Mouse (Mus musculus) E14TG2a.4 (cell line): ENCODE measurements around the gene Slc22a3.

Source experiments
- H3K27me3 ChIP-seq: 2 replicates; pipeline ENCODE4 v1.6.1; 2014; ENCODE audit warnings: low read length, control low read depth; ENCODE audit not compliant: insufficient read depth
- H3K36me3 ChIP-seq: 2 replicates; pipeline ENCODE4 v1.6.1; 2014; ENCODE audit warnings: low read length, control low read depth; ENCODE audit not compliant: insufficient read depth
- H3K4me1 ChIP-seq: replicated peaks from 2 replicates; pipeline ENCODE4 v1.6.1; 2014; ENCODE audit warnings: low read depth, low read length, control low read depth
- H3K4me3 ChIP-seq: replicated peaks from 2 replicates; pipeline ENCODE4 v1.5.1; 2014; ENCODE audit warnings: mild to moderate bottlenecking, low read length
- H3K9me3 ChIP-seq: 2 replicates; pipeline ENCODE4 v1.6.1; 2014; ENCODE audit warnings: low read length, control low read depth
- CTCF ChIP-seq: conservative IDR thresholded peaks from 2 replicates; pipeline ENCODE4 v1.5.1; 2014; ENCODE audit warnings: low read length
- NANOG ChIP-seq: IDR thresholded peaks from 2 replicates; pipeline ENCODE4 v1.6.1; 2014; ENCODE audit warnings: borderline replicate concordance, low read length, mixed read lengths
- POU5F1 ChIP-seq: IDR thresholded peaks from 2 replicates; pipeline ENCODE4 v1.6.1; 2014; ENCODE audit warnings: low read length, borderline replicate concordance

Gene Slc22a3

DNA sequence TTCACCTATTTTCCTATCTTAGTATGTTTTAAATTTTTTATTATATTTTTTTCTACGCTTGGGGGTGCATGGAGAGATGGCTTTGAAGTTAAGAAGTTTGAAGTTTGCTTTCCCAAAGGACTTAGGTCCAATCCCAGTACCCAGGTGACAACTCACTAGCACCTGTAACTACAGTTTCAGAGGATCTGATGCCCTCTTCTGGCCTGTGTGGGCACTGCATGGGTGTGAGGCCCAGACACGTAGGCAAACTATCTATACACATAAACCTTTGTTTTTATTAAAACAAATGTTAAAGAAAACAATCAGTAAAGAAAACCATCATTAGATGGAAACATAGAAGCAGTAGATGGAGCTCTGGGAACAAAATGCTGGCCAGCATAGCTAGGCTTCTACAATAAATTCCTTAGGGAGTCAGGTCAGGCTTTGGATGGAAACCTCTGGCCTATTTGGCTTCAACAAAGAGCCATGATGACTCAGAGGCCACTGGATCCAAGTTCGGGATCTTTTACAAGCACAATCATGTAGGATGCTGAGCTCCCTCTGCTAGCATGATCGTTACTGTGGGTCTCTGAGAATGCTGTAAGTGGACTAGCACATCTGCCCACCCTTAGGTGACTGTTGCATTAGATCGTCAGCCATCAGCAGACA, 52.2 kb downstream of the Slc22a3 start:
- no peaks in the 10 kb centered on the region for H3K27me3 ChIP-seq
- H3K4me1 ChIP-seq: no peaks in the 10 kb centered on the region
- H3K9me3 ChIP-seq: no peaks in the 10 kb centered on the region
- no peak overlapping the region for H3K4me3 ChIP-seq
- no peaks in the 10 kb centered on the region for H3K36me3 ChIP-seq
- TF ChIP-seq POU5F1 (no peak), CTCF (peak; percentile 78)

DNA sequence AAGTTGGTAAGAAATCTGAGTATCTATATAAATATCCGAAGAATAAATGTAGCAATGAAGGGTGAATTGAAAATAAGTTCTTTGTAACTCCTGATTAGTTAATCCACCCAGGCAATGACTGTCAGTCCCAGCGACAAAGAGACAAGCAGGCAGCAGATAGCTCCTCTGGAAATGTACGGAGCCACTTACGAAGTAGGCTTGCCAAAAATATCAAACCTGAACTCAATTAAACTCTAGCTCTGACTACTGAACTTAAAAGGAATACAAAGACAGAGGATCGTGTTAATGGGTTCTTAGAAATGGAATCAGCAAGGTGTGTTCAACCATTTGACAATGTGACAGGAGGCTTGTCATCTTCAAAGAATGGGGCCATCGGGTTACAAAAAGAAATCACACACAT, 53.8 kb downstream of the Slc22a3 start:
- H3K4me1 ChIP-seq: no peaks in the 10 kb centered on the region
- no peaks in the 10 kb centered on the region for H3K27me3 ChIP-seq
- H3K9me3 ChIP-seq: no peaks in the 10 kb centered on the region
- H3K4me3 ChIP-seq: no peak overlapping the region
- TF ChIP-seq CTCF (no peak), NANOG (no peak), POU5F1 (no peak)
- H3K36me3 ChIP-seq: no peaks in the 10 kb centered on the region

DNA sequence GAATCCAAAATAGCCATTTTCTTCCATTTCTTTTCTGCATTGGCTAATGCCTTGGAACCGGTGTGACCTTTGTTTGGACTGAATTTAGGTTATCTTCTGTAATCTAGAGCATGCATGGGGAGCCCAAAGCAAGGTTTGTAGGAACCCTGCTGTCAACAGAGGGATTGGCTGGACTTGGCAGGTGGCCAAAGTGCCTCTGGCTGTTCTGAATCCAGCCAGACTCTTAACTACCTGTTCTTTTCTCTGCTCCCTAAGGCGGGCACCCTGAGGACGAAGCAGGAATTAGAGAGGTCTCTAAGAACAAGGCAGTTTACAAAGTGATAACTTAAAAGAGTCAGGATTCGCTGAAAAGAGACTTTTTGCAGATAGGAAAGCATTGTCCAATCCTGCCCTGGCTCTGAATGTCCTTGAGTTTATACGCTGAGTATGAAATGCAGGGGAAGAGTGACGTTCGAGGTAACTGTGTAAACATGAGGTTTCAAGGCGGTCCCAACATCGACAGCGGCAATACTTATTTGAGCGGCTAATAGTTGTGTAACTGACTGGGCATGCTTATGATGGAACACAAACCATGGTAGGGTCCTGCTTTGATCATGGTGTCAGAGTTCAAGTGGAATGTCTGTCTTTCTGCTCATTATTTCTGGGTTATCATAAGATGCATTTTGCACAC, 54.5 kb downstream of the Slc22a3 start:
- Histone ChIP-seq H3K36me3 (no peaks in the 10 kb centered on the region), H3K4me3 (no peak overlapping the region), H3K9me3 (no peaks in the 10 kb centered on the region), H3K4me1 (no peaks in the 10 kb centered on the region), H3K27me3 (no peaks in the 10 kb centered on the region)
- TF ChIP-seq NANOG (no peak), POU5F1 (no peak), CTCF (no peak)

DNA sequence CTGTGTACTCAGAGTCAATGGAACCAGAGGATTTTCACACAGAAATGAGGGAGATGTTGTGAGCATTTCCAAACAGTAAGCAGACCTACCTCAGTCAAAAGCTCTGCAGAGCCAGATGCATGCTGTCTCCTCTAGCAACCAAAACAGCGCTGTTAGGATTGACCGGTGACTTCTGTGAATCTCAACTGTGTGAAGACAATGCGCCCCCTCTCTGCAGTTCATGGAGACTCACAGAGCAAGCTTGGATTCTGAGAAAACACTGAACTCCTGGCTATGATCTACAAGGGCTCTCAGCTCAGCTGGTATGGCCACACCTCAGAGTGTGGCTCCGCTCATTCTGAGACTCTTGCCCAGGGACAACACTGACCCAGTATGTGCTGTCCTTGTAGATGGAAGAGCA, 56.3 kb downstream of the Slc22a3 start:
- Histone ChIP-seq H3K4me3 (no peak overlapping the region), H3K27me3 (no peaks in the 10 kb centered on the region), H3K9me3 (no peaks in the 10 kb centered on the region), H3K4me1 (no peaks in the 10 kb centered on the region), H3K36me3 (no peaks in the 10 kb centered on the region)
- TF ChIP-seq CTCF (0 out of 2 replicates have a peak, but pooled peaks have one; percentile 8), NANOG (no peak)

GRCm38 (mm10) chr17:12444561-12444960, 62.9 kb downstream of the Slc22a3 start:
- Histone ChIP-seq H3K4me1 (no peaks in the 10 kb centered on the region), H3K9me3 (no peaks in the 10 kb centered on the region), H3K4me3 (no peak overlapping the region), H3K27me3 (peaks cover 4% of the 10 kb centered on the region), H3K36me3 (no peaks in the 10 kb centered on the region)
- TF ChIP-seq POU5F1 (no peak), NANOG (no peak), CTCF (no peak)

- no peaks in the 10 kb centered on the region for H3K9me3 ChIP-seq
- H3K4me3 ChIP-seq: no peak overlapping the region
- H3K36me3 ChIP-seq: no peaks in the 10 kb centered on the region
- H3K4me1 ChIP-seq: no peaks in the 10 kb centered on the region
- TF ChIP-seq POU5F1 (no peak), NANOG (no peak), CTCF (no peak)
- H3K27me3 ChIP-seq: peaks cover 4% of the 10 kb centered on the region
These were observed 69.7 kb downstream of the Slc22a3 start for GRCm38 (mm10) chr17:12437771-12438170.

GRCm38 (mm10) chr17:12431707-12432106, 75.8 kb downstream of the Slc22a3 start:
- H3K36me3 ChIP-seq: no peaks in the 10 kb centered on the region
- no peaks in the 10 kb centered on the region for H3K27me3 ChIP-seq
- H3K4me3 ChIP-seq: no peak overlapping the region
- TF ChIP-seq NANOG (no peak), POU5F1 (no peak)
- H3K9me3 ChIP-seq: no peaks in the 10 kb centered on the region
- no peaks in the 10 kb centered on the region for H3K4me1 ChIP-seq

- no peak for TF ChIP-seq CTCF
- TF ChIP-seq NANOG: no peak
- no peak for TF ChIP-seq POU5F1
- Histone ChIP-seq H3K27me3 (0 out of 2 replicates have a peak, but pooled peaks cover 4% of the 10 kb centered on the region), H3K4me1 (no peaks in the 10 kb centered on the region), H3K4me3 (no peak overlapping the region), H3K36me3 (no peaks in the 10 kb centered on the region), H3K9me3 (no peaks in the 10 kb centered on the region)
These were observed 79.1 kb downstream of the Slc22a3 start for GRCm38 (mm10) chr17:12428369-12428768.

DNA sequence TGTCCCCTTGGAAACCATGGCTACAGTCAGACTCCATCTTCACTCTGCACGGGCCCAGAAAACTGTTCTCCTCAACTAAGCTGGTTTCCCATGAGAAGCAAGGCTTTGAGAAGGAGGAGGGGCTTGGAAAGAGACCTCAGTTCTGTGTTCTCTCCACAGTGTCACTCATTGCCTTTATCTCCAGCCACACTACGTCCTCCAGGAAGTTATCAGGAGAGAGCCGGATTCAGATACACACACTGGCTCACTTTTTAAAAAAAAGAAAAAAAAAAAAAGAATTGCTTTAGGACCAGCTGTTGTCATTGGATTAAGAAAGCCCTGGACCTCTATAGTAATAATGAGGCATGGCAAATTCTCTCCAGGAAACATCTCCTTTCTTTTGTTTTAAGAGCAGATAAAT, 80.3 kb downstream of the Slc22a3 start:
- H3K27me3 ChIP-seq: 0 out of 2 replicates have a peak, but pooled peaks cover 4% of the 10 kb centered on the region
- TF ChIP-seq NANOG: no peak
- TF ChIP-seq POU5F1: no peak
- TF ChIP-seq CTCF: no peak
- H3K36me3 ChIP-seq: no peaks in the 10 kb centered on the region
- no peak overlapping the region for H3K4me3 ChIP-seq
- H3K9me3 ChIP-seq: no peaks in the 10 kb centered on the region
- H3K4me1 ChIP-seq: no peaks in the 10 kb centered on the region
